In genomic region chr9:44881941-44882435, GRCm38 (mm10) we compare ENCODE assay signal across 8 mouse cellular contexts. TPM values are rescaled to one million over a fixed set of nuclear protein-coding genes. Genes with fewer than 3 reads are reported as not detected.
DNase-seq lines count a peak whose midpoint lies in the region; ATAC-seq and TF ChIP-seq lines count a peak whose summit lies in the region.

No protein-coding gene starts in this region.

- peak overlapping the region; percentile 97 for H3K4me2 ChIP-seq in hindbrain, postnatal 0 days (ENCODE audit: low read depth, low read length)

- peaks cover 38% of the 10 kb centered on the region for H3K79me2 ChIP-seq in macrophage (ENCODE audit: inconsistent target)

- peak overlapping the region; percentile 100 for H3K4me3 ChIP-seq in hindbrain, postnatal 0 days (ENCODE audit: low read length)
- peak overlapping the region; percentile 52 for H3K4me3 ChIP-seq in left cerebral cortex, adult 2 months
- H3K4me3 ChIP-seq in macrophage (ENCODE audit: inconsistent target), result peak overlapping the region; percentile 71

- H3K9me3 ChIP-seq in hindbrain, postnatal 0 days (ENCODE audit: low read length), result no peaks in the 10 kb centered on the region

- intact Hi-C loops in left cerebral cortex, adult 2 months (cut with DNase I), result loop anchor here (1.0 to 5.0 kb wide), 4 partner anchors 15 to 240 kb away; partner anchors contain the start of gene Atp5l

- under 1% methylated on average over 29 of the region's 29 CpGs for WGBS in hindbrain, postnatal 0 days
- WGBS in macrophage (ENCODE audit: missing documents), result under 1% methylated on average over 29 of the region's 29 CpGs

- no peaks in the 10 kb centered on the region; the same call in 1 of the 2 replicates for H3K36me3 ChIP-seq in hindbrain, postnatal 0 days (ENCODE audit: insufficient read depth, low read length)
- H3K36me3 ChIP-seq in macrophage (ENCODE audit: inconsistent target), result no peaks in the 10 kb centered on the region

- H3K27ac ChIP-seq in hindbrain, postnatal 0 days, result peak overlapping the region; percentile 99
- H3K27ac ChIP-seq in left cerebral cortex, adult 2 months, result peak overlapping the region; percentile 94
- H3K27ac ChIP-seq in macrophage, result peak overlapping the region; percentile 85

- ATAC-seq in common myeloid progenitor, adult 5-6 weeks (replicated peaks; ENCODE audit: low read depth, poor library complexity, severe bottlenecking), result peak; percentile 50
- ATAC-seq in hindbrain, postnatal 0 days, result peak; percentile 66

- peaks cover 13% of the 10 kb centered on the region for H3K4me1 ChIP-seq in hindbrain, postnatal 0 days (ENCODE audit: insufficient read depth, low read length)

- peak; percentile 69 for DNase-seq in adipocyte (ENCODE audit: low spot score)
- peak; percentile 34 to 51 for DNase-seq in gastrocnemius, adult 8-10 months (ENCODE audit: low spot score in 2 of 2)
- peak; percentile 93 for DNase-seq in hindbrain, postnatal 0 days (ENCODE audit: low spot score)
- DNase-seq in left cerebral cortex, adult 2 months (ENCODE audit: extremely low spot score in 1 of 2, low spot score in 2 of 2), result peak; percentile 68 to 70
- DNase-seq in right cerebral cortex, postnatal 14 days, result peak; percentile 72
- peak; percentile 47 to 67 for DNase-seq in urinary bladder, postnatal 36 days (ENCODE audit: low spot score in 2 of 2)

- no peak for TF ChIP-seq CTCF in hindbrain, postnatal 0 days (IDR thresholded peaks at IDR 0.05; ENCODE audit: low read depth)
- no peak for TF ChIP-seq CTCF in left cerebral cortex, adult 2 months (IDR thresholded peaks at IDR 0.05)

- no peaks in the 10 kb centered on the region for H3K27me3 ChIP-seq in hindbrain, postnatal 0 days (ENCODE audit: insufficient read depth, low read length)

- peak overlapping the region; percentile 98 for H3K9ac ChIP-seq in hindbrain, postnatal 0 days (replicated peaks; ENCODE audit: low read length)

RNA-seq across cellular contexts. Expression of gene Kmt2a, which starts 0.9 kb away (rescaled TPM):
- 19.9 and 21.1 TPM in 2 replicates for total RNA-seq in common myeloid progenitor, adult 5-6 weeks (2017)
- 10 to 100 TPM; 14.0 to 22.4 (median 18.0) TPM for total RNA-seq in gastrocnemius, adult 8-10 months (2022)
- total RNA-seq in hindbrain, postnatal 0 days (2014; rRNA removed), result 18.7 and 20.6 TPM in 2 replicates
- 14.4 and 19.0 TPM in 2 replicates for polyA plus RNA-seq in hindbrain, postnatal 0 days (2015; fragmentation: Nextera tagmentation; extraction: Ambion mirVana)
- total RNA-seq in left cerebral cortex, adult 2 months (2021), result 10 to 100 TPM; 81.5 to 97.4 TPM
- 100 to 1,000 TPM in 25 of 26 experiments, 10 to 100 TPM in 1; 81.2 to 493 (median 210) TPM for total RNA-seq in macrophage (2018; cell fraction: chromatin; rRNA removed)
- 10 to 100 TPM; 13.6 to 31.3 (median 21.3) TPM for total RNA-seq in macrophage (2018; cell fraction: cytosol; rRNA removed)
- 100 to 1,000 TPM in 8 of 26 experiments, 10 to 100 TPM in 18; 47.2 to 225 (median 82.2) TPM for total RNA-seq in macrophage (2018; cell fraction: nucleus; rRNA removed)
- 8.0 to 17.8 TPM (median 11.8 TPM) in 3 replicates for polyA plus RNA-seq in macrophage (2018)

RNA-seq across cellular contexts. Expression of gene Atp5l, which starts 38.6 kb away (rescaled TPM):
- 118 and 199 TPM in 2 replicates for total RNA-seq in common myeloid progenitor, adult 5-6 weeks (2017)
- total RNA-seq in gastrocnemius, adult 8-10 months (2022), result 100 to 1,000 TPM; 642 to 789 (median 713) TPM
- 217 and 223 TPM in 2 replicates for total RNA-seq in hindbrain, postnatal 0 days (2014; rRNA removed)
- 1,057 and 1,065 TPM in 2 replicates for polyA plus RNA-seq in hindbrain, postnatal 0 days (2015; fragmentation: Nextera tagmentation; extraction: Ambion mirVana)
- 100 to 1,000 TPM; 302 to 340 TPM for total RNA-seq in left cerebral cortex, adult 2 months (2021)
- total RNA-seq in macrophage (2018; cell fraction: chromatin; rRNA removed), result 10 to 100 TPM; 18.6 to 73.1 (median 41.7) TPM
- 100 to 1,000 TPM; 373 to 557 (median 450) TPM for total RNA-seq in macrophage (2018; cell fraction: cytosol; rRNA removed)
- 100 to 1,000 TPM in 10 of 26 experiments, 10 to 100 TPM in 16; 38.5 to 162 (median 89.3) TPM for total RNA-seq in macrophage (2018; cell fraction: nucleus; rRNA removed)
- polyA plus RNA-seq in macrophage (2018), result 222 to 622 TPM (median 524 TPM) in 3 replicates

Comparison
In these comparisons a context has a peak if more than half of its experiments do, and no peak if none do; other contexts are left out.
1. Peak in every context shown above with its lines: DNase-seq, ATAC-seq, H3K4me3 ChIP-seq and H3K27ac ChIP-seq.
2. DNase-seq: peak in every context shown above with its lines; median percentile 93 in hindbrain, postnatal 0 days; 72 in right cerebral cortex, postnatal 14 days; 69 in adipocyte; 69 in left cerebral cortex, adult 2 months; 57 in urinary bladder, postnatal 36 days; 42 in gastrocnemius, adult 8-10 months.